Comparison of ENCODE assay signal across 8 mouse cellular contexts in genomic region chr7:126272770-126273311, GRCm38 (mm10). TPM values are rescaled to one million over a fixed set of nuclear protein-coding genes. Genes with fewer than 3 reads are reported as not detected.
DNase-seq lines count a peak whose midpoint lies in the region; ATAC-seq lines count a peak whose summit lies in the region.

No protein-coding gene starts in this region.

- peaks cover 74% of the 10 kb centered on the region for H3K27me3 ChIP-seq in erythroblast, embryonic 14.5 days (ENCODE audit: control insufficient read depth)
- no peaks in the 10 kb centered on the region for H3K27me3 ChIP-seq in intestine, embryonic 14.5 days (replicated peaks; ENCODE audit: control insufficient read depth, insufficient read depth, low read length)
- H3K27me3 ChIP-seq in midbrain, embryonic 13.5 days: 0 out of 2 replicates have a peak, but pooled peaks cover 3% of the 10 kb centered on the region

- under 1% methylated on average over 38 of the region's 38 CpGs for WGBS in intestine, embryonic 14.5 days
- WGBS in midbrain, embryonic 13.5 days: 0% methylated on average over 37 of the region's 38 CpGs

- peak overlapping the region; percentile 90 for H3K4me2 ChIP-seq in intestine, embryonic 14.5 days (ENCODE audit: low read length)
- H3K4me2 ChIP-seq in midbrain, embryonic 13.5 days (replicated peaks): peak overlapping the region; percentile 99

- H3K4me1 ChIP-seq in erythroblast, embryonic 14.5 days (ENCODE audit: control insufficient read depth): peaks cover 13% of the 10 kb centered on the region
- peaks cover 23% of the 10 kb centered on the region for H3K4me1 ChIP-seq in intestine, embryonic 14.5 days (replicated peaks; ENCODE audit: control insufficient read depth, insufficient read depth, low read length)
- H3K4me1 ChIP-seq in midbrain, embryonic 13.5 days (replicated peaks): peaks cover 55% of the 10 kb centered on the region

- no peak for ATAC-seq in erythroblast, adult 5-6 weeks (replicated peaks; ENCODE audit: low FRiP score, poor library complexity, severe bottlenecking)
- peak; percentile 30 for ATAC-seq in intestine, embryonic 14.5 days (replicated peaks; ENCODE audit: low FRiP score, low TSS enrichment, low read depth)
- ATAC-seq in midbrain, embryonic 13.5 days: peak; percentile 47

- H3K4me3 ChIP-seq in erythroblast, embryonic 14.5 days (replicated peaks): peak overlapping the region; percentile 61
- peak overlapping the region; percentile 70 for H3K4me3 ChIP-seq in intestine, embryonic 14.5 days (ENCODE audit: low read depth, low read length)
- peak overlapping the region; percentile 100 for H3K4me3 ChIP-seq in midbrain, embryonic 13.5 days (replicated peaks)

- peak overlapping the region; percentile 93 for H3K9ac ChIP-seq in intestine, embryonic 14.5 days (ENCODE audit: low read length)
- H3K9ac ChIP-seq in midbrain, embryonic 13.5 days (replicated peaks): peak overlapping the region; percentile 100

- peak; percentile 71 for DNase-seq in A20 (ENCODE audit: low read depth, low spot score)
- peak; percentile 29 for DNase-seq in embryo, embryonic 11.5 days (ENCODE audit: low read depth, low spot score)
- DNase-seq in intestine, embryonic 14.5 days (ENCODE audit: low spot score): peak; percentile 81
- DNase-seq in layer of hippocampus, adult 8-10 months (ENCODE audit: low spot score in 2 of 2): no peak
- no peak for DNase-seq in layer of hippocampus, postnatal 36 days

- peak overlapping the region; percentile 87 for H3K27ac ChIP-seq in intestine, embryonic 14.5 days (ENCODE audit: low read depth)
- peak overlapping the region; percentile 99 for H3K27ac ChIP-seq in midbrain, embryonic 13.5 days

- no peaks in the 10 kb centered on the region for H3K36me3 ChIP-seq in erythroblast, embryonic 14.5 days (ENCODE audit: control insufficient read depth)
- H3K36me3 ChIP-seq in intestine, embryonic 14.5 days (ENCODE audit: control insufficient read depth, insufficient read depth, low read length): peaks cover 22% of the 10 kb centered on the region
- H3K36me3 ChIP-seq in midbrain, embryonic 13.5 days: peaks cover 34% of the 10 kb centered on the region

- no peaks in the 10 kb centered on the region for H3K9me3 ChIP-seq in erythroblast, embryonic 14.5 days (ENCODE audit: control insufficient read depth, low read length)
- no peaks in the 10 kb centered on the region for H3K9me3 ChIP-seq in intestine, embryonic 14.5 days (ENCODE audit: control insufficient read depth, low read length)
- no peaks in the 10 kb centered on the region for H3K9me3 ChIP-seq in midbrain, embryonic 13.5 days

RNA-seq across cellular contexts. Expression of gene Sbk1, which starts 0.4 kb away (rescaled TPM):
- 0.05 and 0.06 TPM in 2 replicates for polyA plus RNA-seq in erythroblast, embryonic 14.5 days (2012)
- 0.77 and 1.0 TPM in 2 replicates for total RNA-seq in erythroblast, adult 5-6 weeks (2015; ENCODE audit: low replicate concordance)
- total RNA-seq in erythroblast, adult 5-6 weeks (2017; ENCODE audit: low replicate concordance): 0.56 and 0.77 TPM in 2 replicates
- 33.8 and 34.2 TPM in 2 replicates for polyA plus RNA-seq in intestine, embryonic 14.5 days (2014; fragmentation: Nextera tagmentation; extraction: Ambion mirVana)
- 238 and 300 TPM in 2 replicates for polyA plus RNA-seq in midbrain, embryonic 13.5 days (2015; fragmentation: Nextera tagmentation; extraction: Ambion mirVana)
- 10 to 100 TPM; 56.4 to 75.1 (median 65.6) TPM for total RNA-seq in layer of hippocampus, adult 8-10 months (2022)
- 10 to 100 TPM; 90.8 to 93.6 TPM for total RNA-seq in layer of hippocampus, postnatal 36 days (2021)

Comparison
In these comparisons a context has a peak if more than half of its experiments do, and no peak if none do; other contexts are left out.
1. DNase-seq: peak in A20 (single experiment), embryo, embryonic 11.5 days (single experiment) and intestine, embryonic 14.5 days (single experiment); none in layer of hippocampus, adult 8-10 months (0 of 2) and layer of hippocampus, postnatal 36 days (0 of 2).
2. RNA of gene Sbk1, which starts 0.4 kb away (total RNA-seq): 90.8 to 93.6 TPM in layer of hippocampus, postnatal 36 days and 56.4 to 75.1 TPM in layer of hippocampus, adult 8-10 months; 0.56 to 1.0 TPM in erythroblast, adult 5-6 weeks; every median in the first group is over 10 times any median in the second.
3. Peak in every context shown above with its lines, with median percentiles within 50 percentile points of each other: H3K4me3 ChIP-seq.